Mouse (Mus musculus): ENCODE results near the gene Asap2. TPM values are rescaled to one million over a fixed set of nuclear protein-coding genes. Genes with fewer than 3 reads are reported as not detected.

Asap2 gene
- total RNA-seq, 2 experiments from 2014 or later = 37.6 to 40.3 TPM

- DNase-seq (ENCODE audit: extremely low spot score in 1 of 2, low spot score in 2 of 2) = peak in 1 of 2 experiments; percentile 69
- intact Hi-C loops (cut with DNase I) = loop anchor here (5.0 kb wide), 1 partner anchor 115 kb away; no protein-coding TSS in a partner anchor
Measured at GRCm38 (mm10) chr12:21227076-21227980, 237.1 kb downstream of the Asap2 start.

DNA sequence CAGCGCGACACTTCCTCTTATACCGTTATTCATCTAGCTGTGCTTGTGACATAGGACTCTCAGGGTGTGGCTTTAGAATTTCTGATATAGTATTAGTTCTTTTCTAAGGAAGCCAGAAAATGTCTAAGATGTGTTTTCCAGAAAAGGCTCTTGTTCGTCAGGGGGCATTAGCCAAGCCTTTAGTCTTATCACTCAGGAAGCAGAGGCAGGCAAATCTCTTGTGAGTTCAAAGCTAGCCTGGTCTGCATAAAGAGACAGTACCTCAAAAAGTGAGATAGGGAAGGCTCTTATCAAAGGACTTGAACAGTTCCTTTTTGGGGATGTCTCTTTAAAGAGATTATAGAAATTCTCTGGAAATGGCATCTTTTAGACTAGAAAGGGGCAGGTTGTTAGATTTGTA is 238.4 kb downstream of the Asap2 start:
- no peak for DNase-seq (ENCODE audit: extremely low spot score in 1 of 2, low spot score in 2 of 2)
- intact Hi-C loops (cut with DNase I) = loop anchor here (5.0 kb wide), 1 partner anchor 116 kb away; no protein-coding TSS in a partner anchor

- intact Hi-C loops (cut with DNase I) = loop anchor here (5.0 kb wide), 1 partner anchor 117 kb away; no protein-coding TSS in a partner anchor
- no peak for DNase-seq (ENCODE audit: extremely low spot score in 1 of 2, low spot score in 2 of 2)
Measured at GRCm38 (mm10) chr12:21229076-21229918, 239.0 kb downstream of the Asap2 start.

- intact Hi-C loops (cut with DNase I) = no loop called here
- no peak for DNase-seq (ENCODE audit: extremely low spot score in 1 of 2, low spot score in 2 of 2)
Measured at GRCm38 (mm10) chr12:21233727-21234126, 243.5 kb downstream of the Asap2 start.

DNA sequence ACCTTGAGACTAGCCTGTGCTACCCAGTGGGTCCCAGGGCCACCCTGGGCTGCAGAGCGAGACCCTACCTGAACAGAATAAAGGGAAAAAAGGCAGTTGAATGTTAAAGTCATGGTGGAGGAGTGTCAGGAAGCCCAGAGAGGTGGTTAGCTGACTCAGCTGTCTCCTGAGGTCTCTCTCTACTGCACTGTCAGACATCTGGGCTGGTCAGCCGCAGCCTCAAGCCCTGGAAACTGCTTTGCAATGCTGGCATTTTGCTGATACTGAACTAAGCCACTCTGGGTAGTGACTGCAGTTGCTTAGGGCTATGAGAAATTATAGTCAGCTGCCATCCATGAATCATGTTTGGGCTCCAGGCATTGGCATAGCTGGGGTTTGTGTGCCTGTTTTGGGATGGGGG is 244.3 kb downstream of the Asap2 start:
- intact Hi-C loops (cut with DNase I) = no loop called here
- DNase-seq (ENCODE audit: extremely low spot score in 1 of 2, low spot score in 2 of 2) = no peak

GRCm38 (mm10) chr12:21241965-21242364 is 251.7 kb downstream of the Asap2 start:
- DNase-seq (ENCODE audit: extremely low spot score in 1 of 2, low spot score in 2 of 2) = no peak
- intact Hi-C loops (cut with DNase I) = no loop called here

DNA sequence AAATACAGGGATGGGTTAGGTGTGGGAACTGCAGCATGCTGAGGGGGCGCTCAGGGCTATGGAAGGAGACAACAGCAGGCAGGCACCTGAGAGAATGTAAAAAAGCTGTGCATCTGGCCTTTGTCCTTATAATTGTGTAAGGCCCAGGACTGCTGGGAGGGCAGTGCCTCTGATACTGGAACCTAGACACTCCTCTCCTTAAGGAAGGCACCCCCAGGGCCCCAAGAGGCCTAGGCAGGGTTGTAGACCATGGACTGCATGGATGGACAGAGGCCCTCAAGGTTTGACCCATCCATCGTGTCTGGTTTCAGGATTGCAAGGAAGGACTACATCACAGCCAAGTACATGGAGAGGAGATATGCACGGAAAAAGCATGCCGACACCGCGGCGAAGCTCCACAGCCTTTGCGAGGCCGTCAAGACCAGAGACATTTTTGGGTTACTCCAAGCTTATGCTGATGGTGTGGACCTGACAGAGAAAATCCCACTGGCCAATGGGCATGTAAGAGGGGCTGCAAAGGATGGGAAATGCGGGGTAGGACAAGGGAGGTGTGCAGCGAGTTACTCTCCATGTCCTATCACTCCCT is 254.2 kb downstream of the Asap2 start:
- intact Hi-C loops (cut with DNase I) = no loop called here
- DNase-seq (ENCODE audit: extremely low spot score in 1 of 2, low spot score in 2 of 2) = no peak

GRCm38 (mm10) chr12:21247711-21248392 is 257.6 kb downstream of the Asap2 start:
- intact Hi-C loops (cut with DNase I) = no loop called here
- no peak for DNase-seq (ENCODE audit: extremely low spot score in 1 of 2, low spot score in 2 of 2)

- no peak for DNase-seq (ENCODE audit: extremely low spot score in 1 of 2, low spot score in 2 of 2)
Measured at GRCm38 (mm10) chr12:21260494-21261256, 270.4 kb downstream of the Asap2 start.

GRCm38 (mm10) chr12:21261521-21261920 is 271.3 kb downstream of the Asap2 start:
- intact Hi-C loops (cut with DNase I) = loop anchor here (10.0 kb wide), 1 partner anchor 187 kb away; no protein-coding TSS in a partner anchor
- DNase-seq (ENCODE audit: extremely low spot score in 1 of 2, low spot score in 2 of 2) = no peak

More at GRCm38 (mm10) chr12:21260494-21261256, 270.4 kb downstream of the Asap2 start:
- intact Hi-C loops (cut with DNase I) = loop anchor here (10.0 kb wide), 1 partner anchor 186 kb away; no protein-coding TSS in a partner anchor

DNA sequence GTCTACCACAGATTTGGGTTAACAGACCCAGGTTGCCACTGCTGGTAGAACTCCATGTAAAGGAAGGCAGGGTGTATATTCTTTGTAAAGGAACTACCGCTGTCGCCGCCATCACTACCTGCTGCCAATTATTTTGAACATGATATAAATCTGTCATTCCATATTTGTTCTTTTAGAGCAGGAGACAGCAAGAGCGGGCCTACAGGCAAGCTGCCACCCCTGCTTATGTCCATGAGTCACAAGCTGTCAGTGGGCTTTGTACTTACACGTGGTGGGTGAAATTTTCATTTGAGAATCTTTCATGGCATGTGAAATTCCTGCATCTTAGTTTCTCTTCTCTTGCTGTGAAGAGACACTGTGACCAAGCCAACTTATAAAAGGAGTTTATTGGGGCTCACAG is 273.0 kb downstream of the Asap2 start:
- DNase-seq (ENCODE audit: extremely low spot score in 1 of 2, low spot score in 2 of 2) = no peak
- intact Hi-C loops (cut with DNase I) = loop anchor here (10.0 kb wide), 1 partner anchor 188 kb away; no protein-coding TSS in a partner anchor

GRCm38 (mm10) chr12:21264241-21264640 is 274.0 kb downstream of the Asap2 start:
- intact Hi-C loops (cut with DNase I) = loop anchor here (10.0 kb wide), 1 partner anchor 189 kb away; no protein-coding TSS in a partner anchor
- peak in 1 of 2 experiments; percentile 42 for DNase-seq (ENCODE audit: extremely low spot score in 1 of 2, low spot score in 2 of 2)

- DNase-seq (ENCODE audit: extremely low spot score in 1 of 2, low spot score in 2 of 2) = no peak
- intact Hi-C loops (cut with DNase I) = loop anchor here (10.0 kb wide), 1 partner anchor 190 kb away; no protein-coding TSS in a partner anchor
Measured at GRCm38 (mm10) chr12:21264970-21265369, 274.7 kb downstream of the Asap2 start.

GRCm38 (mm10) chr12:21265501-21265900 is 275.2 kb downstream of the Asap2 start:
- intact Hi-C loops (cut with DNase I) = loop anchor here (10.0 kb wide), 1 partner anchor 191 kb away; no protein-coding TSS in a partner anchor
- DNase-seq (ENCODE audit: extremely low spot score in 1 of 2, low spot score in 2 of 2) = no peak

- peak; percentile 71 to 81 for DNase-seq (ENCODE audit: extremely low spot score in 1 of 2, low spot score in 2 of 2)
- intact Hi-C loops (cut with DNase I) = loop anchor here (2.0 to 10.0 kb wide), 2 partner anchors 155 to 191 kb away; no protein-coding TSS in a partner anchor
Measured at GRCm38 (mm10) chr12:21265946-21266783, 275.9 kb downstream of the Asap2 start.

DNA sequence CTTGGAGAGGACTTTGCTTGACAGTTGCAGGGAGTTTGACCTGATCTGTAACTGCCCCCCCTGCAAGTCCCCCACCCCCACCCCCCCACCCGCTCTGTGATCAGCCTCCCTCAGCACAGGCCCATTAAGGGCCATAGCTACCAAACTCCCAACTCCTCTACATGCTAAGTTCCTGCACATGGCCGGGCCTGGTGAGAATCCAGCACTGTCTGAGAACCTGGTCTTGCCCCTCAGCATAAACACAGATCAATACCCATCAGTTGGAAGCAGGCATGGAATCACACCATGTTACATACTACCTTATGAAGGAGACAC is 276.5 kb downstream of the Asap2 start:
- intact Hi-C loops (cut with DNase I) = loop anchor here (2.0 to 10.0 kb wide), 2 partner anchors 156 to 192 kb away; no protein-coding TSS in a partner anchor

More for the DNA sequence above, 276.5 kb downstream of the Asap2 start:
- DNase-seq (ENCODE audit: extremely low spot score in 1 of 2, low spot score in 2 of 2) = no peak

All from left cerebral cortex, postnatal 10 days (tissue).